Mouse (Mus musculus) midbrain, embryonic 14.5 days (tissue): ENCODE data around the gene Crispld2. TPM values are rescaled to one million over a fixed set of nuclear protein-coding genes. Genes with fewer than 3 reads are reported as not detected.

Source experiments
- ATAC-seq: fragments of 200-750 bp; cut with Nextera tagmentation; 2 replicates; pipeline ENCODE4 v1.8.0; 2017; ENCODE audit warnings: moderate number of reproducible peaks, moderate library complexity; ENCODE audit not compliant: low FRiP score, low TSS enrichment
- DNase-seq: peaks from one replicate; pipeline ENCODE4 v3.0.0-alpha.2; 2015
- H3K27ac ChIP-seq: fragments of 300-500 bp; sonication (generic); replicated peaks from 2 replicates; pipeline ENCODE4 v1.5.1; 2014; ENCODE audit warnings: mild to moderate bottlenecking, low read depth, low read length, moderate library complexity
- H3K27me3 ChIP-seq: fragments of 300-500 bp; sonication (generic); 2 replicates; pipeline ENCODE4 v1.6.1; 2014; ENCODE audit warnings: low read length, control low read depth, mixed read lengths; ENCODE audit not compliant: control insufficient read depth, insufficient read depth
- H3K36me3 ChIP-seq: fragments of 300-500 bp; sonication (generic); 2 replicates; pipeline ENCODE4 v1.6.1; 2014; ENCODE audit warnings: low read length, control low read depth; ENCODE audit not compliant: control insufficient read depth, insufficient read depth
- H3K4me1 ChIP-seq: fragments of 300-500 bp; sonication (generic); 2 replicates; pipeline ENCODE4 v1.6.1; 2014; ENCODE audit warnings: mild to moderate bottlenecking, antibody characterized with exemption, low read length, control low read depth; ENCODE audit not compliant: control insufficient read depth, insufficient read depth
- H3K4me2 ChIP-seq: fragments of 300-500 bp; sonication (generic); 2 replicates; pipeline ENCODE4 v1.6.1; 2014; ENCODE audit warnings: mild to moderate bottlenecking, low read length, moderate library complexity
- H3K4me3 ChIP-seq: fragments of 300-500 bp; sonication (generic); replicated peaks from 2 replicates; pipeline ENCODE4 v1.5.1; 2014; ENCODE audit warnings: low read depth, low read length
- H3K9ac ChIP-seq: fragments of 300-500 bp; sonication (generic); replicated peaks from 2 replicates; pipeline ENCODE4 v1.6.1; 2014; ENCODE audit warnings: mild to moderate bottlenecking, low read length, moderate library complexity
- H3K9me3 ChIP-seq: fragments of 300-500 bp; sonication (generic); 2 replicates; pipeline ENCODE4 v1.6.1; 2016; ENCODE audit warnings: low read length, control low read depth, mixed read lengths; ENCODE audit not compliant: control insufficient read depth
- WGBS: fragments of 180-500 bp; shearing (Covaris S2); extraction: QIAGEN DNeasy Blood & Tissue Kit; methylation state at CpG from one replicate; pipeline ENCODE4 v1.1.7; 2014; 5-methylcytosine and 5-hydroxymethylcytosine counted together
- polyA plus RNA-seq: library from polyadenylated mRNA; unstranded; fragments of >200 nt; fragmentation: Nextera tagmentation; extraction: Ambion mirVana; gene quantifications from 2 replicates; pipeline ENCODE4 v1.2.1, GENCODE M21; 2014

Crispld2 gene
- polyA plus RNA-seq, 1 experiment from 2014 or later: 1.1 TPM

GRCm38 (mm10) chr8:119986174-119986573 lies 6.1 kb upstream of the Crispld2 start:
- Histone ChIP-seq H3K4me1 (no peaks in the 10 kb centered on the region), H3K36me3 (no peaks in the 10 kb centered on the region), H3K27ac (no peak overlapping the region), H3K9ac (no peak overlapping the region), H3K4me2 (no peak overlapping the region), H3K27me3 (peaks cover 3% of the 10 kb centered on the region; the same call in 1 of the 2 replicates), H3K9me3 (no peaks in the 10 kb centered on the region), H3K4me3 (no peak overlapping the region)
- DNase-seq (no peak), ATAC-seq (no peak)
- 64% methylated on average over 5 of the region's 5 CpGs for WGBS

GRCm38 (mm10) chr8:119988087-119988486 lies 4.2 kb upstream of the Crispld2 start:
- ATAC-seq: no peak
- no peak overlapping the region for H3K9ac ChIP-seq
- H3K9me3 ChIP-seq: no peaks in the 10 kb centered on the region
- H3K4me3 ChIP-seq: no peak overlapping the region
- H3K4me2 ChIP-seq: no peak overlapping the region
- H3K4me1 ChIP-seq: no peaks in the 10 kb centered on the region
- H3K36me3 ChIP-seq: no peaks in the 10 kb centered on the region
- no peak for DNase-seq
- H3K27me3 ChIP-seq: peaks cover 21% of the 10 kb centered on the region
- H3K27ac ChIP-seq: no peak overlapping the region
- WGBS: 76% methylated on average over 15 of the region's 15 CpGs

- Histone ChIP-seq H3K4me2 (no peak overlapping the region), H3K9me3 (no peaks in the 10 kb centered on the region), H3K9ac (no peak overlapping the region), H3K27me3 (peaks cover 33% of the 10 kb centered on the region), H3K4me1 (no peaks in the 10 kb centered on the region), H3K27ac (no peak overlapping the region), H3K4me3 (no peak overlapping the region), H3K36me3 (no peaks in the 10 kb centered on the region)
- ATAC-seq: no peak
- 82% methylated on average over 7 of the region's 7 CpGs for WGBS
- DNase-seq: no peak
Measured at GRCm38 (mm10) chr8:119994114-119994513, 1.9 kb downstream of the Crispld2 start.

GRCm38 (mm10) chr8:119994556-119994955 lies 2.3 kb downstream of the Crispld2 start:
- H3K9ac ChIP-seq: no peak overlapping the region
- no peak overlapping the region for H3K4me3 ChIP-seq
- H3K27me3 ChIP-seq: peaks cover 33% of the 10 kb centered on the region
- ATAC-seq (no peak), DNase-seq (no peak)
- no peaks in the 10 kb centered on the region for H3K4me1 ChIP-seq
- H3K9me3 ChIP-seq: no peaks in the 10 kb centered on the region
- no peak overlapping the region for H3K4me2 ChIP-seq
- H3K36me3 ChIP-seq: no peaks in the 10 kb centered on the region
- H3K27ac ChIP-seq: no peak overlapping the region
- WGBS: 75% methylated on average over 6 of the region's 6 CpGs

GRCm38 (mm10) chr8:119997266-119997665 lies 5.0 kb downstream of the Crispld2 start:
- Histone ChIP-seq H3K9ac (no peak overlapping the region), H3K27me3 (peaks cover 19% of the 10 kb centered on the region), H3K4me3 (no peak overlapping the region), H3K36me3 (no peaks in the 10 kb centered on the region), H3K27ac (no peak overlapping the region), H3K9me3 (no peaks in the 10 kb centered on the region), H3K4me2 (no peak overlapping the region), H3K4me1 (no peaks in the 10 kb centered on the region)
- 89% methylated on average over 4 of the region's 4 CpGs for WGBS
- DNase-seq: no peak
- ATAC-seq: no peak

- Histone ChIP-seq H3K4me2 (no peak overlapping the region), H3K9me3 (no peaks in the 10 kb centered on the region), H3K27ac (no peak overlapping the region), H3K27me3 (no peaks in the 10 kb centered on the region), H3K4me1 (peaks cover 8% of the 10 kb centered on the region), H3K4me3 (no peak overlapping the region), H3K9ac (no peak overlapping the region), H3K36me3 (no peaks in the 10 kb centered on the region)
- 80% methylated on average over 8 of the region's 8 CpGs for WGBS
- ATAC-seq: no peak
- DNase-seq: no peak
Measured at GRCm38 (mm10) chr8:120000461-120000860, 8.2 kb downstream of the Crispld2 start.

- no peaks in the 10 kb centered on the region for H3K27me3 ChIP-seq
- DNase-seq (peak; percentile 57), ATAC-seq (no peak)
- peaks cover 8% of the 10 kb centered on the region for H3K4me1 ChIP-seq
- WGBS: 58% methylated on average over 7 of the region's 7 CpGs
- H3K4me2 ChIP-seq: no peak overlapping the region
- H3K9ac ChIP-seq: no peak overlapping the region
- no peak overlapping the region for H3K27ac ChIP-seq
- no peaks in the 10 kb centered on the region for H3K36me3 ChIP-seq
- no peaks in the 10 kb centered on the region for H3K9me3 ChIP-seq
- H3K4me3 ChIP-seq: no peak overlapping the region
Measured at GRCm38 (mm10) chr8:120001712-120002111, 9.5 kb downstream of the Crispld2 start.

GRCm38 (mm10) chr8:120002348-120002747 lies 10.1 kb downstream of the Crispld2 start:
- WGBS: 59% methylated on average over 9 of the region's 9 CpGs
- Histone ChIP-seq H3K36me3 (no peaks in the 10 kb centered on the region), H3K4me1 (peaks cover 8% of the 10 kb centered on the region), H3K27me3 (no peaks in the 10 kb centered on the region), H3K4me3 (no peak overlapping the region), H3K9ac (no peak overlapping the region), H3K9me3 (no peaks in the 10 kb centered on the region), H3K27ac (no peak overlapping the region), H3K4me2 (no peak overlapping the region)
- DNase-seq: no peak
- ATAC-seq: no peak

- no peak for ATAC-seq
- no peaks in the 10 kb centered on the region for H3K36me3 ChIP-seq
Measured at GRCm38 (mm10) chr8:120004154-120004702, 12.0 kb downstream of the Crispld2 start.

More at GRCm38 (mm10) chr8:120004154-120004702, 12.0 kb downstream of the Crispld2 start:
- Histone ChIP-seq H3K4me1 (peaks cover 8% of the 10 kb centered on the region), H3K27ac (0 out of 2 replicates have a peak overlapping the region, but pooled peaks have one; percentile 0), H3K27me3 (no peaks in the 10 kb centered on the region), H3K4me3 (no peak overlapping the region), H3K9me3 (no peaks in the 10 kb centered on the region), H3K4me2 (no peak overlapping the region), H3K9ac (no peak overlapping the region)
- WGBS: 36% methylated on average over 14 of the region's 14 CpGs
- DNase-seq: peak; percentile 46
